Mouse (Mus musculus) intestine, embryonic 15.5 days (tissue): Measurements from ENCODE around the gene Prss50. TPM values are rescaled to one million over a fixed set of nuclear protein-coding genes. Genes with fewer than 3 reads are reported as not detected.
A peak's percentile ranks its signal among the peaks of the same experiment; 100 is the strongest.

Source experiments
- ATAC-seq: fragments of 200-750 bp; cut with Nextera tagmentation; 2 replicates; pipeline ENCODE4 v1.8.0; 2017; ENCODE audit warnings: moderate TSS enrichment, moderate library complexity
- H3K27ac ChIP-seq: fragments of 300-500 bp; sonication (generic); 2 replicates; pipeline ENCODE4 v1.5.1; 2015; ENCODE audit warnings: mild to moderate bottlenecking, inconsistent platforms
- H3K27me3 ChIP-seq: fragments of 300-500 bp; sonication (generic); replicated peaks from 2 replicates; pipeline ENCODE4 v1.6.1; 2015; ENCODE audit warnings: inconsistent platforms
- H3K36me3 ChIP-seq: fragments of 300-500 bp; sonication (generic); 2 replicates; pipeline ENCODE4 v1.6.1; 2015; ENCODE audit warnings: inconsistent platforms
- H3K4me1 ChIP-seq: fragments of 300-500 bp; sonication (generic); replicated peaks from 2 replicates; pipeline ENCODE4 v1.6.1; 2015; ENCODE audit warnings: inconsistent platforms
- H3K4me2 ChIP-seq: fragments of 300-500 bp; sonication (generic); replicated peaks from 2 replicates; pipeline ENCODE4 v1.6.1; 2015; ENCODE audit warnings: mild to moderate bottlenecking, inconsistent platforms
- H3K4me3 ChIP-seq: fragments of 300-500 bp; sonication (generic); replicated peaks from 2 replicates; pipeline ENCODE4 v1.5.1; 2015; ENCODE audit warnings: inconsistent platforms
- H3K9ac ChIP-seq: fragments of 300-500 bp; sonication (generic); 2 replicates; pipeline ENCODE4 v1.6.1; 2015; ENCODE audit warnings: inconsistent platforms
- H3K9me3 ChIP-seq: fragments of 300-500 bp; sonication (generic); 2 replicates; pipeline ENCODE4 v1.6.1; 2016; ENCODE audit warnings: inconsistent platforms
- WGBS: fragments of 180-500 bp; shearing (Covaris S2); methylation state at CpG from one replicate; pipeline ENCODE4 v1.1.7; 2015; 5-methylcytosine and 5-hydroxymethylcytosine counted together
- polyA plus RNA-seq: library from polyadenylated mRNA; unstranded; fragments of >200 nt; fragmentation: Nextera tagmentation; extraction: Ambion mirVana; gene quantifications from 2 replicates; pipeline ENCODE4 v1.2.1, GENCODE M21; 2015

Prss50 gene
- polyA plus RNA-seq, 1 experiment from 2014 or later, result 0.19 TPM

GRCm38 (mm10) chr9:110895507-110895906, 37.7 kb downstream of the Prss50 start:
- no peaks in the 10 kb centered on the region for H3K36me3 ChIP-seq
- 61% methylated on average over 5 of the region's 5 CpGs for WGBS
- H3K4me3 ChIP-seq, result no peak overlapping the region
- no peaks in the 10 kb centered on the region for H3K27me3 ChIP-seq
- no peak overlapping the region for H3K27ac ChIP-seq
- no peaks in the 10 kb centered on the region for H3K9me3 ChIP-seq
- H3K4me1 ChIP-seq, result peaks cover 10% of the 10 kb centered on the region; the same call in 1 of the 2 replicates
- no peak for ATAC-seq
- no peak overlapping the region for H3K9ac ChIP-seq
- no peak overlapping the region for H3K4me2 ChIP-seq

GRCm38 (mm10) chr9:110895994-110896393, 38.2 kb downstream of the Prss50 start:
- ATAC-seq, result no peak
- H3K9me3 ChIP-seq, result no peaks in the 10 kb centered on the region
- H3K4me1 ChIP-seq, result peaks cover 10% of the 10 kb centered on the region; the same call in 1 of the 2 replicates
- no peak overlapping the region for H3K4me3 ChIP-seq
- H3K4me2 ChIP-seq, result no peak overlapping the region
- no peaks in the 10 kb centered on the region for H3K27me3 ChIP-seq
- H3K36me3 ChIP-seq, result no peaks in the 10 kb centered on the region
- H3K27ac ChIP-seq, result no peak overlapping the region
- no peak overlapping the region for H3K9ac ChIP-seq
- 32% methylated on average over 7 of the region's 7 CpGs for WGBS

- 0 out of 2 replicates have a peak, but pooled peaks cover 6% of the 10 kb centered on the region for H3K4me1 ChIP-seq
- peak; percentile 21; the same call in 1 of the 2 replicates for ATAC-seq
- no peaks in the 10 kb centered on the region for H3K9me3 ChIP-seq
- H3K9ac ChIP-seq, result no peak overlapping the region
- H3K4me3 ChIP-seq, result no peak overlapping the region
- H3K4me2 ChIP-seq, result no peak overlapping the region
- no peaks in the 10 kb centered on the region for H3K27me3 ChIP-seq
- H3K36me3 ChIP-seq, result no peaks in the 10 kb centered on the region
- 20% methylated on average over 6 of the region's 6 CpGs for whole genome bisulfite sequencing
- H3K27ac ChIP-seq, result no peak overlapping the region
These were observed 38.8 kb downstream of the Prss50 start for GRCm38 (mm10) chr9:110896595-110896994.

- 0 out of 2 replicates have a peak, but pooled peaks cover 6% of the 10 kb centered on the region for H3K4me1 ChIP-seq
- no peaks in the 10 kb centered on the region for H3K27me3 ChIP-seq
- H3K9ac ChIP-seq, result no peak overlapping the region
- H3K36me3 ChIP-seq, result no peaks in the 10 kb centered on the region
- H3K9me3 ChIP-seq, result no peaks in the 10 kb centered on the region
- H3K4me2 ChIP-seq, result no peak overlapping the region
- H3K4me3 ChIP-seq, result no peak overlapping the region
- no peak overlapping the region for H3K27ac ChIP-seq
- no peak for ATAC-seq
- 44% methylated on average over 10 of the region's 10 CpGs for WGBS
These were observed 41.8 kb downstream of the Prss50 start for GRCm38 (mm10) chr9:110899451-110900008.

GRCm38 (mm10) chr9:110901204-110901603, 43.4 kb downstream of the Prss50 start:
- no peaks in the 10 kb centered on the region for H3K27me3 ChIP-seq
- no peak overlapping the region for H3K4me2 ChIP-seq
- H3K9me3 ChIP-seq, result no peaks in the 10 kb centered on the region
- no peaks in the 10 kb centered on the region for H3K36me3 ChIP-seq
- no peak overlapping the region for H3K9ac ChIP-seq
- 90% methylated on average over 6 of the region's 6 CpGs for whole genome bisulfite sequencing
- no peak for ATAC-seq
- no peak overlapping the region for H3K4me3 ChIP-seq
- H3K27ac ChIP-seq, result no peak overlapping the region
- H3K4me1 ChIP-seq, result 0 out of 2 replicates have a peak, but pooled peaks cover 5% of the 10 kb centered on the region

- ATAC-seq, result no peak
- Histone ChIP-seq H3K9ac (no peak overlapping the region), H3K36me3 (no peaks in the 10 kb centered on the region), H3K27ac (no peak overlapping the region), H3K4me1 (no peaks in the 10 kb centered on the region), H3K9me3 (no peaks in the 10 kb centered on the region), H3K4me3 (no peak overlapping the region), H3K4me2 (no peak overlapping the region), H3K27me3 (no peaks in the 10 kb centered on the region)
- 78% methylated on average over 4 of the region's 4 CpGs for WGBS
These were observed 44.5 kb downstream of the Prss50 start for GRCm38 (mm10) chr9:110902271-110902670.

- 92% methylated on average over 11 of the region's 11 CpGs for WGBS
- Histone ChIP-seq H3K9me3 (no peaks in the 10 kb centered on the region), H3K4me3 (no peak overlapping the region), H3K27ac (no peak overlapping the region), H3K27me3 (no peaks in the 10 kb centered on the region), H3K36me3 (no peaks in the 10 kb centered on the region), H3K9ac (no peak overlapping the region), H3K4me1 (no peaks in the 10 kb centered on the region), H3K4me2 (no peak overlapping the region)
- no peak for ATAC-seq
These were observed 49.6 kb downstream of the Prss50 start for GRCm38 (mm10) chr9:110907201-110907837.

- Histone ChIP-seq H3K4me3 (no peak overlapping the region), H3K9ac (no peak overlapping the region), H3K4me1 (no peaks in the 10 kb centered on the region), H3K27me3 (no peaks in the 10 kb centered on the region), H3K4me2 (no peak overlapping the region), H3K9me3 (no peaks in the 10 kb centered on the region), H3K27ac (no peak overlapping the region), H3K36me3 (no peaks in the 10 kb centered on the region)
- WGBS, result 83% methylated on average over 4 of the region's 4 CpGs
- ATAC-seq, result no peak
These were observed 50.3 kb downstream of the Prss50 start for GRCm38 (mm10) chr9:110907838-110908630.

- no peak overlapping the region for H3K4me3 ChIP-seq
- no peak for ATAC-seq
- no peak overlapping the region for H3K4me2 ChIP-seq
- no peak overlapping the region for H3K9ac ChIP-seq
- no peak overlapping the region for H3K27ac ChIP-seq
- no peaks in the 10 kb centered on the region for H3K9me3 ChIP-seq
- H3K27me3 ChIP-seq, result no peaks in the 10 kb centered on the region
- H3K4me1 ChIP-seq, result no peaks in the 10 kb centered on the region
- 96% methylated on average over 3 of the region's 3 CpGs for WGBS
- no peaks in the 10 kb centered on the region for H3K36me3 ChIP-seq
These were observed 50.9 kb downstream of the Prss50 start for GRCm38 (mm10) chr9:110908631-110909016.

- Histone ChIP-seq H3K4me3 (no peak overlapping the region), H3K9ac (no peak overlapping the region), H3K36me3 (no peaks in the 10 kb centered on the region), H3K4me1 (no peaks in the 10 kb centered on the region), H3K4me2 (no peak overlapping the region), H3K27ac (no peak overlapping the region), H3K27me3 (no peaks in the 10 kb centered on the region), H3K9me3 (no peaks in the 10 kb centered on the region)
- WGBS, result 69% methylated on average over 6 of the region's 6 CpGs
- ATAC-seq, result no peak
These were observed 51.7 kb downstream of the Prss50 start for GRCm38 (mm10) chr9:110909371-110909967.
